Mouse (Mus musculus): Measurements from ENCODE around the gene Gprin3. TPM values are rescaled to one million over a fixed set of nuclear protein-coding genes. Genes with fewer than 3 reads are reported as not detected.
"Not testable (repeated sequence)": the region's sequence is repeated elsewhere in the genome, so short reads cannot be mapped to it uniquely, and the experiment has no call there.

Gprin3 gene
- polyA plus RNA-seq, 1 experiment from 2014 or later = 0.14 TPM

- Histone ChIP-seq H3K4me1 (replicated peaks) (no peaks in the 10 kb centered on the region), H3K9me3 (replicated peaks) (no peaks in the 10 kb centered on the region), H3K36me3 (replicated peaks) (no peaks in the 10 kb centered on the region), H3K27me3 (no peaks in the 10 kb centered on the region), H3K27ac (replicated peaks) (no peak overlapping the region), H3K4me3 (replicated peaks) (no peak overlapping the region), H3K9ac (no peak overlapping the region), H3K4me2 (no peak overlapping the region)
- no peak for ATAC-seq (ENCODE audit: insufficient read depth)
- WGBS (ENCODE audit: insufficient replicate concordance) = 37% methylated on average over 1 of the region's 1 CpGs
Observed at GRCm38 (mm10) chr6:59341146-59341545, 84.9 kb downstream of the Gprin3 start.

- WGBS (ENCODE audit: insufficient replicate concordance) = 64% methylated on average over 1 of the region's 1 CpGs
- H3K4me2 ChIP-seq = no peak overlapping the region
- H3K27ac ChIP-seq (replicated peaks) = no peak overlapping the region
- no peaks in the 10 kb centered on the region for H3K9me3 ChIP-seq (replicated peaks)
- no peak overlapping the region for H3K4me3 ChIP-seq (replicated peaks)
- no peaks in the 10 kb centered on the region for H3K36me3 ChIP-seq (replicated peaks)
- no peaks in the 10 kb centered on the region for H3K4me1 ChIP-seq (replicated peaks)
- ATAC-seq (ENCODE audit: insufficient read depth) = no peak
- no peaks in the 10 kb centered on the region for H3K27me3 ChIP-seq
- H3K9ac ChIP-seq = no peak overlapping the region
Observed at GRCm38 (mm10) chr6:59328297-59328696, 97.8 kb downstream of the Gprin3 start.

GRCm38 (mm10) chr6:59315868-59316267 is 110.2 kb downstream of the Gprin3 start:
- H3K9me3 ChIP-seq (replicated peaks) = no peaks in the 10 kb centered on the region
- no peaks in the 10 kb centered on the region for H3K4me1 ChIP-seq (replicated peaks)
- no peak for ATAC-seq (ENCODE audit: insufficient read depth)
- no peak overlapping the region for H3K27ac ChIP-seq (replicated peaks)
- H3K9ac ChIP-seq = no peak overlapping the region
- H3K4me3 ChIP-seq (replicated peaks) = no peak overlapping the region
- H3K36me3 ChIP-seq (replicated peaks) = no peaks in the 10 kb centered on the region
- no peaks in the 10 kb centered on the region for H3K27me3 ChIP-seq
- no peak overlapping the region for H3K4me2 ChIP-seq

GRCm38 (mm10) chr6:59315090-59315489 is 111.0 kb downstream of the Gprin3 start:
- H3K27me3 ChIP-seq = no peaks in the 10 kb centered on the region
- no peaks in the 10 kb centered on the region for H3K36me3 ChIP-seq (replicated peaks)
- no peak overlapping the region for H3K4me3 ChIP-seq (replicated peaks)
- H3K9me3 ChIP-seq (replicated peaks) = no peaks in the 10 kb centered on the region
- no peaks in the 10 kb centered on the region for H3K4me1 ChIP-seq (replicated peaks)
- no peak overlapping the region for H3K27ac ChIP-seq (replicated peaks)
- no peak overlapping the region for H3K4me2 ChIP-seq
- ATAC-seq (ENCODE audit: insufficient read depth) = no peak
- H3K9ac ChIP-seq = no peak overlapping the region

GRCm38 (mm10) chr6:59313162-59313561 is 112.9 kb downstream of the Gprin3 start:
- Histone ChIP-seq H3K9ac (no peak overlapping the region), H3K9me3 (replicated peaks) (no peaks in the 10 kb centered on the region), H3K36me3 (replicated peaks) (no peaks in the 10 kb centered on the region), H3K4me3 (replicated peaks) (no peak overlapping the region), H3K27me3 (no peaks in the 10 kb centered on the region), H3K27ac (replicated peaks) (no peak overlapping the region), H3K4me1 (replicated peaks) (no peaks in the 10 kb centered on the region), H3K4me2 (no peak overlapping the region)
- ATAC-seq (ENCODE audit: insufficient read depth) = no peak
- 36% methylated on average over 2 of the region's 2 CpGs for WGBS (ENCODE audit: insufficient replicate concordance)

GRCm38 (mm10) chr6:59311241-59311640 is 114.9 kb downstream of the Gprin3 start:
- ATAC-seq (ENCODE audit: insufficient read depth) = no peak
- Histone ChIP-seq H3K27ac (replicated peaks) (no peak overlapping the region), H3K9me3 (replicated peaks) (no peaks in the 10 kb centered on the region), H3K9ac (no peak overlapping the region), H3K4me2 (no peak overlapping the region), H3K36me3 (replicated peaks) (no peaks in the 10 kb centered on the region), H3K4me3 (replicated peaks) (no peak overlapping the region), H3K27me3 (no peaks in the 10 kb centered on the region), H3K4me1 (replicated peaks) (no peaks in the 10 kb centered on the region)
- 62% methylated on average over 2 of the region's 2 CpGs for WGBS (ENCODE audit: insufficient replicate concordance)

GRCm38 (mm10) chr6:59304235-59304942 is 121.7 kb downstream of the Gprin3 start:
- H3K36me3 ChIP-seq (replicated peaks); H3K27me3 ChIP-seq; H3K4me1 ChIP-seq (replicated peaks); H3K4me2 ChIP-seq; H3K9me3 ChIP-seq (replicated peaks); H3K4me3 ChIP-seq (replicated peaks); H3K9ac ChIP-seq; ATAC-seq (ENCODE audit: insufficient read depth); H3K27ac ChIP-seq (replicated peaks): not testable (repeated sequence)
- WGBS (ENCODE audit: insufficient replicate concordance) = 65% methylated on average over 2 of the region's 2 CpGs

GRCm38 (mm10) chr6:59303031-59303430 is 123.1 kb downstream of the Gprin3 start:
- Histone ChIP-seq H3K27ac (replicated peaks) (no peak overlapping the region), H3K36me3 (replicated peaks) (no peaks in the 10 kb centered on the region), H3K4me1 (replicated peaks) (no peaks in the 10 kb centered on the region), H3K9me3 (replicated peaks) (no peaks in the 10 kb centered on the region), H3K4me3 (replicated peaks) (no peak overlapping the region), H3K4me2 (no peak overlapping the region), H3K27me3 (no peaks in the 10 kb centered on the region), H3K9ac (no peak overlapping the region)
- WGBS (ENCODE audit: insufficient replicate concordance) = 62% methylated on average over 1 of the region's 1 CpGs
- ATAC-seq (ENCODE audit: insufficient read depth) = no peak

Other genes with a start within 250 kb of the Gprin3 start
- 3.0 and 3.4 TPM in 2 replicates for gene Tigd2, start 217.4 kb downstream of the Gprin3 start, polyA plus RNA-seq (2015; fragmentation: Nextera tagmentation; extraction: Ambion mirVana)

All from liver, embryonic 15.5 days (tissue).